Mouse (Mus musculus) G1E (cell line): Measurements from ENCODE around the gene Lrrc49. TPM values are rescaled to one million over a fixed set of nuclear protein-coding genes. Genes with fewer than 3 reads are reported as not detected.

ENCODE experiments used
- ATAC-seq: 2 replicates; pipeline ENCODE4 v1.8.0; 2016; ENCODE audit warnings: mild to moderate bottlenecking; ENCODE audit not compliant: insufficient number of reproducible peaks, poor library complexity, low FRiP score, severe bottlenecking; ENCODE audit errors: extremely low read depth
- DNase-seq: peaks from one replicate; pipeline ENCODE4 v3.0.0; 2012; ENCODE audit warnings: low spot score
- H3K27me3 ChIP-seq: 2 replicates; pipeline ENCODE4 v1.6.1; 2012; ENCODE audit warnings: mild to moderate bottlenecking, low read length, inconsistent platforms; ENCODE audit not compliant: insufficient read depth
- H3K36me3 ChIP-seq: replicated peaks from 2 replicates; pipeline ENCODE3; 2012; ENCODE audit warnings: mild to moderate bottlenecking, inconsistent platforms
- H3K4me1 ChIP-seq: 2 replicates; pipeline ENCODE4 v1.6.1; 2012; ENCODE audit warnings: low read depth, low read length, inconsistent platforms, mixed read lengths; ENCODE audit not compliant: insufficient read depth
- H3K4me3 ChIP-seq: 2 replicates; pipeline ENCODE4 v1.5.1; 2012; ENCODE audit warnings: low read depth, mild to moderate bottlenecking, inconsistent platforms, low read length, moderate library complexity, mixed read lengths
- H3K9me3 ChIP-seq: replicated peaks from 2 replicates; pipeline ENCODE4 v1.6.1; 2012; ENCODE audit warnings: inconsistent platforms
- CTCF ChIP-seq: IDR thresholded peaks from 2 replicates; pipeline ENCODE4 v1.5.1; 2012; ENCODE audit warnings: low read depth, low read length, inconsistent platforms, mixed read lengths
- GATA1 ChIP-seq: IDR thresholded peaks from 2 replicates; pipeline ENCODE4 v1.6.1; 2012; ENCODE audit warnings: borderline replicate concordance, low read length, inconsistent platforms, mixed read lengths
- GATA2 ChIP-seq: IDR thresholded peaks from 2 replicates; pipeline ENCODE4 v1.6.1; 2012; ENCODE audit warnings: low read depth, low read length, inconsistent platforms, borderline replicate concordance
- POLR2AphosphoS5 ChIP-seq: IDR thresholded peaks from 2 replicates; pipeline ENCODE4 v1.6.1; 2012; ENCODE audit warnings: low read depth, low read length, inconsistent platforms; ENCODE audit not compliant: insufficient replicate concordance
- TAL1 ChIP-seq: conservative IDR thresholded peaks from 2 replicates; pipeline ENCODE4 v1.6.1; 2012; ENCODE audit warnings: low read depth, low read length, inconsistent platforms, mixed read lengths
- polyA plus RNA-seq: library from polyadenylated mRNA; stranded (reverse); fragments of >175 nt; gene quantifications from 2 replicates; pipeline ENCODE4 v1.2.3, GENCODE M21; 2012
- total RNA-seq, 2 experiments: library from RNA; stranded (forward) in 1 of 2; stranded (reverse) in 1 of 2; fragments of 200-1000 nt in 1 of 2; fragments of >200 nt in 1 of 2; fragmentation: Nextera tagmentation in 1 of 2; gene quantifications; 2 replicates each; pipeline ENCODE4 v1.2.3; 2014 to 2017

Gene Lrrc49
- total and polyA plus RNA-seq, 3 experiments: 0.11 to 2.5 (median 1.1) TPM

GRCm38 (mm10) chr9:60571041-60571440 lies 116.9 kb downstream of the Lrrc49 start:
- Histone ChIP-seq H3K4me1 (peaks cover 38% of the 10 kb centered on the region), H3K9me3 (peaks cover 3% of the 10 kb centered on the region; the same call in 1 of the 2 replicates), H3K4me3 (peak overlapping the region; percentile 48; the same call in 1 of the 2 replicates), H3K27me3 (no peaks in the 10 kb centered on the region), H3K36me3 (peaks cover 2% of the 10 kb centered on the region)
- DNase-seq (peak; percentile 14), ATAC-seq (peak; percentile 85)
- no peak for TF ChIP-seq CTCF
- no peak for TF ChIP-seq POLR2AphosphoS5
- TF ChIP-seq TAL1: peak; percentile 60

GRCm38 (mm10) chr9:60569366-60569765 lies 118.6 kb downstream of the Lrrc49 start:
- no peak for ATAC-seq
- Histone ChIP-seq H3K36me3 (peaks cover 2% of the 10 kb centered on the region), H3K4me1 (peaks cover 38% of the 10 kb centered on the region), H3K4me3 (no peak overlapping the region), H3K9me3 (peaks cover 3% of the 10 kb centered on the region; the same call in 1 of the 2 replicates), H3K27me3 (no peaks in the 10 kb centered on the region; the same call in 1 of the 2 replicates)
- TF ChIP-seq GATA2: no peak
- no peak for TF ChIP-seq POLR2AphosphoS5
- no peak for TF ChIP-seq CTCF
- TF ChIP-seq TAL1: no peak
- TF ChIP-seq GATA1: no peak
- DNase-seq: no peak

- H3K4me1 ChIP-seq: peaks cover 35% of the 10 kb centered on the region
- no peaks in the 10 kb centered on the region for H3K36me3 ChIP-seq
- no peak overlapping the region for H3K4me3 ChIP-seq
- H3K27me3 ChIP-seq: peaks cover 42% of the 10 kb centered on the region
- no peak for ATAC-seq
- TF ChIP-seq GATA2: no peak
- no peak for TF ChIP-seq TAL1
- no peak for TF ChIP-seq POLR2AphosphoS5
- TF ChIP-seq GATA1: no peak
- no peak for TF ChIP-seq CTCF
- DNase-seq: no peak
- no peaks in the 10 kb centered on the region for H3K9me3 ChIP-seq
Measured at GRCm38 (mm10) chr9:60563809-60564208, 124.1 kb downstream of the Lrrc49 start.

DNA sequence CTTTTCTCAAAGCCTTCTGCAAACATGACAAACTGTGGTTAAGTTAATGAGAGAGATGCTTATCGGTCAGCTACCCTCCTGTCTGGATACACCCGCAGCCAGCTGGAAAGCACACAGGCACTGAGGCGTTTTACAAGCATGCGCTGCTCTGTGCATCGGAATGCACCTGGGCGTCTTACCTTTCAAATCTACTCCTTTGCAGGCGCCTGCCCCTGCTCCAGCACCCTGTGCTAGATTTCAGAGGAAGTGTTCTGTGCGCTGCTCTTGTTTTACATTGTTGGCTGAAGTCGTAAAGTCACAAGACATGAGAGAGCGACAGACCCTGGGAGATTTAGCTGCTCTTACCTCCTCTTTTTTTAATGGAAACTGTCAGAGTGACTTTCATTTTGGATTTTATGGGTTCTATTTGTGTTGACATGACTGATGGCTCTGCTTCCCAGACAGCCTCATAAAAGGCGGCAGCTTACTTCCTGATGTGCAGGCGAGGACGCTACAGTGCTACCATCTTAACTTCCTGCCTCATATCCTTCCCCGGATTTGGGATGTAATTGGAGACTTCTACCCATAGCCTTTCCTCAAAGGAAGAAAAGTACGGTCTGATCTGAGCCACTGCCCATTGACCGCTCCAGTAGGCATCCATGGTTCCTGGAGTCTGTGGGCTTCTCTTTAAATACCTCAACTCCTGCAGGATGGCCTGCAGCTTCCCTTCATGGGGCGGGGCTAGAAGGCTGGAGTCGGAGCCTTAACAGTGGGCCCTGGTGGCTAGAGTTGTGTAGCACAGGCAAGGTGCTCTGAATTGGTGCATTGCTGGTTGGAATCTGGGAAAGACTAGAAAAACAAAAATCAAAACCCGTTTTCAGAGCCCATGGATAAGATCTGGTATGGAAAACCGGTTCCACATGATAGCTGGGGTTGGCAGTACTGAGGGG lies 125.3 kb downstream of the Lrrc49 start:
- no peak for DNase-seq
- Histone ChIP-seq H3K4me1 (peaks cover 31% of the 10 kb centered on the region), H3K27me3 (peaks cover 49% of the 10 kb centered on the region), H3K9me3 (no peaks in the 10 kb centered on the region), H3K36me3 (no peaks in the 10 kb centered on the region), H3K4me3 (peak overlapping the region; percentile 34; the same call in 1 of the 2 replicates)
- no peak for TF ChIP-seq CTCF
- TF ChIP-seq GATA2: 0 out of 2 replicates have a peak, but pooled peaks have one; percentile 41
- peak; percentile 34 for ATAC-seq

DNA sequence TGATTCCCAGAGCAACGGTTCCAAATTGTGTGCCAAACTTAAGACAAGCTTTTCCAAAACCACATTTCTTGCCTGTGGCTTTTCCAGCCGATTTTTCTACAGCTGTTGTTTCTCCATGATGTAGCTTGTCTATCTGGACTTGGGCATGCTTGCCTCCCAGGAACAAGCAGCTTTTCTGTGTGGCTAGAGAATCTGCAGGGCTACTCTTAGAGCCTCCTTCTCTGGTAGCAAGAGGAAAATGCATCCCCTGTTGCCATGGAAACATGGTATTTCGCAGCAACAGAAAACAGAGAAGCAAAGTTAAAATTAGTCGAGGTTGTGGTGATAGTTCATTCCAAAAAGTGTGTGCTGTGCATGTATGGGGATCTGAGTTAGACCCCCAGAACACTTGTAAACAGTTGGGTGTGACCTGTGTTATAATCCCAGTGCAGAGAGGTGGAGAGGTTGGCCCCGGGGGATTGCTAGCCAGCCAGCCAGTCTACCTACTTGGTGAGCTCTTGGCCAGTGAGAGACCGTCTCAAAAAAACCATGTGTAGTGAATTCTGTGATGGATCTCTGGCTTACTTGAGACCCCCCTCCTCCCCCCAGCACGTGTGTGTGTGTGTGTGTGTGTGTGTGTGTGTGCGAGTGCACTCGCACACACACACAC lies 126.2 kb downstream of the Lrrc49 start:
- DNase-seq: no peak
- Histone ChIP-seq H3K36me3 (no peaks in the 10 kb centered on the region), H3K4me1 (peaks cover 31% of the 10 kb centered on the region), H3K27me3 (peaks cover 56% of the 10 kb centered on the region), H3K4me3 (no peak overlapping the region), H3K9me3 (no peaks in the 10 kb centered on the region)
- ATAC-seq: no peak
- TF ChIP-seq TAL1 (no peak), POLR2AphosphoS5 (no peak), GATA2 (no peak), GATA1 (no peak), CTCF (no peak)

DNA sequence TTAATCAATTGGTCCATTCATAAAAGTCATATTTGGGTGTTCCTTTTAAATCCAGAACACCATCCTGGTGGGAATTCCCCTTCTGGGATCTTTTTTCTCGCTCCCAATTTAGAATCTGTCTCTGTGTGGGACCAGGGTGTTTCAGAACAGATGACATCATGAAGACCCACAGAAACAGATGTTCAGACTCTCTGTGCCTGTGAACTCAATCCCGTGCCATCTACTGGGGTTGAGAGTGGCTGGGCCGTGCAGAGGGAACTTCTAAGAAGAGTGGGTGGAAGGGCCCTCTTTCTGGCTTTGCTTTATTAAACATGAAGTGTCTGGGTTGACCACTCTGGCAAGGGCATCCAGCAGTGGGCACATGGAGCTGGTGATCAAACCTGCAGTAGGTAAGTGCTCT lies 129.5 kb downstream of the Lrrc49 start:
- H3K27me3 ChIP-seq: peaks cover 77% of the 10 kb centered on the region
- DNase-seq (no peak), ATAC-seq (no peak)
- H3K36me3 ChIP-seq: no peaks in the 10 kb centered on the region
- TF ChIP-seq CTCF: no peak
- TF ChIP-seq POLR2AphosphoS5: no peak
- TF ChIP-seq GATA2: no peak
- TF ChIP-seq GATA1: no peak
- no peak for TF ChIP-seq TAL1
- no peak overlapping the region for H3K4me3 ChIP-seq
- H3K4me1 ChIP-seq: peaks cover 30% of the 10 kb centered on the region
- H3K9me3 ChIP-seq: no peaks in the 10 kb centered on the region
